Mouse (Mus musculus) heart, embryonic 11.5 days (tissue): ENCODE data around the gene Dpagt1. TPM values are rescaled to one million over a fixed set of nuclear protein-coding genes. Genes with fewer than 3 reads are reported as not detected.
"Not testable (repeated sequence)": the region's sequence is repeated elsewhere in the genome, so short reads cannot be mapped to it uniquely, and the experiment has no call there.

ENCODE experiments used
- ATAC-seq: fragments of 200-750 bp; cut with Nextera tagmentation; replicated peaks from 2 replicates; pipeline ENCODE4 v1.8.0; 2017; ENCODE audit warnings: moderate library complexity; ENCODE audit not compliant: insufficient number of reproducible peaks, low FRiP score, low TSS enrichment
- H3K27ac ChIP-seq: fragments of 300-500 bp; sonication (generic); 2 replicates; pipeline ENCODE4 v1.5.1; 2014; ENCODE audit warnings: mild to moderate bottlenecking, low read depth, low read length
- H3K27me3 ChIP-seq: fragments of 300-500 bp; sonication (generic); 2 replicates; pipeline ENCODE4 v1.6.1; 2014; ENCODE audit warnings: mild to moderate bottlenecking, low read length, mixed read lengths; ENCODE audit not compliant: control insufficient read depth, insufficient read depth
- H3K36me3 ChIP-seq: fragments of 300-500 bp; sonication (generic); 2 replicates; pipeline ENCODE4 v1.6.1; 2014; ENCODE audit warnings: mild to moderate bottlenecking, low read length, moderate library complexity, mixed read lengths; ENCODE audit not compliant: control insufficient read depth, insufficient read depth
- H3K4me1 ChIP-seq: fragments of 300-500 bp; sonication (generic); 2 replicates; pipeline ENCODE4 v1.6.1; 2014; ENCODE audit warnings: low read length; ENCODE audit not compliant: control insufficient read depth, insufficient read depth
- H3K4me2 ChIP-seq: fragments of 300-500 bp; sonication (generic); 2 replicates; pipeline ENCODE4 v1.6.1; 2014; ENCODE audit warnings: mild to moderate bottlenecking, moderate library complexity
- H3K4me3 ChIP-seq: fragments of 300-500 bp; sonication (generic); 2 replicates; pipeline ENCODE4 v1.5.1; 2014; ENCODE audit warnings: low read depth, low read length
- H3K9ac ChIP-seq: fragments of 300-500 bp; sonication (generic); 2 replicates; pipeline ENCODE4 v1.6.1; 2014; ENCODE audit warnings: mild to moderate bottlenecking, low read depth, low read length, moderate library complexity
- H3K9me3 ChIP-seq: fragments of 300-500 bp; sonication (generic); replicated peaks from 2 replicates; pipeline ENCODE4 v1.6.1; 2016; ENCODE audit warnings: low read length; ENCODE audit not compliant: control insufficient read depth
- WGBS: fragments of 180-500 bp; shearing (Covaris S2); extraction: QIAGEN DNeasy Blood & Tissue Kit; methylation state at CpG from one replicate; pipeline ENCODE4 v1.1.7; 2014; ENCODE audit not compliant: insufficient replicate concordance; 5-methylcytosine and 5-hydroxymethylcytosine counted together
- polyA plus RNA-seq: library from polyadenylated mRNA; unstranded; fragments of >200 nt; fragmentation: Nextera tagmentation; extraction: Ambion mirVana; gene quantifications from 2 replicates; pipeline ENCODE4 v1.2.1, GENCODE M21; 2014

The Dpagt1 gene
- polyA plus RNA-seq, 1 experiment from 2014 or later, result 46.3 TPM

DNA sequence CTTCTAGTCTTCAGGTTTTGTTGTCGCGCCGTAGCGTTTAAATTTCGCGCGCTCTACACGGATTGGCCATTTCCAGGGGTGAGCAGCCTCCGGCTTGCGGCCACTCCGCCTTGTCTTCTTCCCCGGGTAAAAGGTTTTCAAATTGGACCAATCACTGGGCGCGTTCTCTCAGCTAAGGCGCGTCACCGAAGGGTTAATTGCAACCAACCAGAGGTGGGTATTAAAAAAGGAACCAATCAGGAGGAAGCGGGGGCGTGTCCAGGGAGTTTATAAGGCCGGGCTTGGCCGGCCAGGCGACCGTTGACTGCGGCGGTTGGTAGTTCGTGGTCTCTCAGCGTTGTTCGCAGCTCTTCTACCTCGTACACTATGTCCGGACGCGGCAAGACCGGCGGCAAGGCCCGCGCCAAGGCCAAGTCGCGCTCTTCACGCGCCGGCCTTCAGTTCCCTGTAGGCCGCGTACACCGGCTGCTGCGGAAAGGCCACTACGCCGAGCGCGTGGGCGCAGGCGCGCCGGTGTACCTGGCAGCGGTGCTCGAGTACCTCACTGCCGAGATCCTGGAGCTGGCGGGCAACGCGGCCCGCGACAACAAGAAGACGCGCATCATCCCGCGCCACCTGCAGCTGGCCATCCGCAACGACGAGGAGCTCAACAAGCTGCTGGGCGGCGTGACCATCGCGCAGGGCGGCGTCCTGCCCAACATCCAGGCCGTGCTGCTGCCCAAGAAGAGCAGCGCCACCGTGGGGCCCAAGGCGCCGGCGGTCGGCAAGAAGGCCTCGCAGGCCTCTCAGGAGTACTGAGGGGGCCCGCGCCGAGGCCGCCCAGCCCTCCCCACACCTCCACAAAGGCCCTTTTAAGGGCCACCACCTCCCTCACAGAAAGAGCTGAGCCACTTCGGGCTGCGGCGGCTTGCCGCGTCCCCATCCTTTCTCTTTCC, 8.8 kb downstream of the Dpagt1 start, which contains the start of gene H2afx:
Gene H2afx (plus strand): TSS at position 299 of the 935 bp plus-strand sequence.
- Histone ChIP-seq H3K27me3 (no peaks in the 10 kb centered on the region), H3K36me3 (peaks cover 29% of the 10 kb centered on the region), H3K4me1 (peaks cover 7% of the 10 kb centered on the region; the same call in 1 of the 2 replicates), H3K4me3 (peak within 1 kb of the TSS; percentile 78), H3K9ac (peak within 1 kb of the TSS; percentile 93), H3K9me3 (no peaks in the 10 kb centered on the region), H3K27ac (peak within 1 kb of the TSS; percentile 94), H3K4me2 (peak within 1 kb of the TSS; percentile 85)
- peak; percentile 94 for ATAC-seq
- under 1% methylated on average over 84 of the region's 91 CpGs for WGBS

- under 1% methylated on average over 50 of the region's 50 CpGs for WGBS
- H3K36me3 ChIP-seq, result peaks cover 23% of the 10 kb centered on the region
- H3K9ac ChIP-seq, result peak overlapping the region; percentile 93
- H3K4me3 ChIP-seq, result peak overlapping the region; percentile 78
- H3K4me1 ChIP-seq, result peaks cover 7% of the 10 kb centered on the region; the same call in 1 of the 2 replicates
- H3K27ac ChIP-seq, result peak overlapping the region; percentile 94
- ATAC-seq, result 0 out of 2 replicates have a peak, but pooled peaks have one; percentile 2
- H3K9me3 ChIP-seq, result no peaks in the 10 kb centered on the region
- peak overlapping the region; percentile 85 for H3K4me2 ChIP-seq
- H3K27me3 ChIP-seq, result no peaks in the 10 kb centered on the region
These were observed 9.7 kb downstream of the Dpagt1 start for GRCm38 (mm10) chr9:44335331-44336092.

DNA sequence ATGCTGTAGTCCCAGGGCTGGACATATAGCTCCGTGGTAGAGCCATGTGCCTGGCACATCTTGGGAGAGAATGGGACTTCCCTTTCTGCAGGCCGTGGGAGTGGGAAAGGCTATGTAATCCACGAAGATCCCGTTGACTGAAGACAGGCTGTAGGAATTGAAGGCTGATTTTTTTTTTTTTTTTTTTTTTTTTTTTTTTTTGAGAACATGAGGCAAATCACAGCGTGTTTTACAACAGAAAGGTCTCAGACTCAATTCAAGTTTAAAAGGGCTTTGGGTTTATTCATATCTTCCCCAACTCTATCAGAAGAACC, 10.2 kb downstream of the Dpagt1 start:
- WGBS, result 1% methylated on average over 5 of the region's 5 CpGs
- no peak for ATAC-seq
- peak overlapping the region; percentile 94; the same call in 1 of the 2 replicates for H3K27ac ChIP-seq

GRCm38 (mm10) chr9:44336513-44336912, 10.7 kb downstream of the Dpagt1 start:
- 44% methylated on average over 4 of the region's 4 CpGs for WGBS
- Histone ChIP-seq H3K4me2 (peak overlapping the region; percentile 85), H3K36me3 (peaks cover 20% of the 10 kb centered on the region), H3K9ac (peak overlapping the region; percentile 40), H3K4me3 (peak overlapping the region; percentile 78)
- ATAC-seq, H3K9me3 ChIP-seq, H3K27me3 ChIP-seq, H3K27ac ChIP-seq, H3K4me1 ChIP-seq: not testable (repeated sequence)

More for the DNA sequence above, 10.2 kb downstream of the Dpagt1 start:
- Histone ChIP-seq H3K4me1 (peaks cover 7% of the 10 kb centered on the region; the same call in 1 of the 2 replicates), H3K9ac (peak overlapping the region; percentile 93), H3K4me3 (peak overlapping the region; percentile 78), H3K27me3 (no peaks in the 10 kb centered on the region), H3K36me3 (peaks cover 20% of the 10 kb centered on the region), H3K9me3 (no peaks in the 10 kb centered on the region), H3K4me2 (peak overlapping the region; percentile 85)

GRCm38 (mm10) chr9:44336964-44337363, 11.1 kb downstream of the Dpagt1 start:
- Histone ChIP-seq H3K9me3 (no peaks in the 10 kb centered on the region), H3K9ac (peak overlapping the region; percentile 40), H3K27ac (no peak overlapping the region), H3K4me2 (peak overlapping the region; percentile 85), H3K4me3 (peak overlapping the region; percentile 78), H3K27me3 (no peaks in the 10 kb centered on the region), H3K4me1 (peaks cover 9% of the 10 kb centered on the region; the same call in 1 of the 2 replicates), H3K36me3 (peaks cover 20% of the 10 kb centered on the region)
- ATAC-seq, result no peak
- WGBS, result 60% methylated on average over 3 of the region's 3 CpGs

- no peak for ATAC-seq
- H3K27me3 ChIP-seq, result no peaks in the 10 kb centered on the region
- no peak overlapping the region for H3K27ac ChIP-seq
- H3K4me1 ChIP-seq, result peaks cover 16% of the 10 kb centered on the region
- peak overlapping the region; percentile 78 for H3K4me3 ChIP-seq
- peaks cover 17% of the 10 kb centered on the region for H3K36me3 ChIP-seq
- peak overlapping the region; percentile 85 for H3K4me2 ChIP-seq
- H3K9ac ChIP-seq, result peak overlapping the region; percentile 56; the same call in 1 of the 2 replicates
- no peaks in the 10 kb centered on the region for H3K9me3 ChIP-seq
- WGBS, result 67% methylated on average over 9 of the region's 9 CpGs
These were observed 11.8 kb downstream of the Dpagt1 start for GRCm38 (mm10) chr9:44337436-44338169.

GRCm38 (mm10) chr9:44338574-44338973, 12.8 kb downstream of the Dpagt1 start:
- no peak overlapping the region for H3K27ac ChIP-seq
- H3K9me3 ChIP-seq, result no peaks in the 10 kb centered on the region
- H3K4me1 ChIP-seq, result peaks cover 23% of the 10 kb centered on the region
- H3K4me2 ChIP-seq, result peak overlapping the region; percentile 21; the same call in 1 of the 2 replicates
- WGBS, result 85% methylated on average over 5 of the region's 5 CpGs
- H3K27me3 ChIP-seq, result no peaks in the 10 kb centered on the region
- peak overlapping the region; percentile 16; the same call in 1 of the 2 replicates for H3K4me3 ChIP-seq
- peaks cover 7% of the 10 kb centered on the region for H3K36me3 ChIP-seq
- H3K9ac ChIP-seq, result no peak overlapping the region
- ATAC-seq, result no peak

- peaks cover 7% of the 10 kb centered on the region for H3K36me3 ChIP-seq
- no peak for ATAC-seq
These were observed 15.7 kb downstream of the Dpagt1 start for GRCm38 (mm10) chr9:44341487-44341886.

More at GRCm38 (mm10) chr9:44341487-44341886, 15.7 kb downstream of the Dpagt1 start:
- Histone ChIP-seq H3K27me3 (no peaks in the 10 kb centered on the region), H3K4me3 (peak overlapping the region; percentile 39), H3K4me1 (peaks cover 22% of the 10 kb centered on the region), H3K9me3 (no peaks in the 10 kb centered on the region), H3K9ac (peak overlapping the region; percentile 94), H3K4me2 (no peak overlapping the region; the same call in 1 of the 2 replicates), H3K27ac (peak overlapping the region; percentile 100)
- 84% methylated on average over 5 of the region's 5 CpGs for WGBS
